Mouse (Mus musculus) G1E (cell line): ENCODE data around the gene Scaf4.

ENCODE experiments used
- CTCF ChIP-seq: IDR thresholded peaks from 2 replicates; pipeline ENCODE4 v1.5.1; 2012; ENCODE audit warnings: low read depth, low read length, inconsistent platforms, mixed read lengths
- GATA2 ChIP-seq: IDR thresholded peaks from 2 replicates; pipeline ENCODE4 v1.6.1; 2012; ENCODE audit warnings: low read depth, low read length, inconsistent platforms, borderline replicate concordance

DNA sequence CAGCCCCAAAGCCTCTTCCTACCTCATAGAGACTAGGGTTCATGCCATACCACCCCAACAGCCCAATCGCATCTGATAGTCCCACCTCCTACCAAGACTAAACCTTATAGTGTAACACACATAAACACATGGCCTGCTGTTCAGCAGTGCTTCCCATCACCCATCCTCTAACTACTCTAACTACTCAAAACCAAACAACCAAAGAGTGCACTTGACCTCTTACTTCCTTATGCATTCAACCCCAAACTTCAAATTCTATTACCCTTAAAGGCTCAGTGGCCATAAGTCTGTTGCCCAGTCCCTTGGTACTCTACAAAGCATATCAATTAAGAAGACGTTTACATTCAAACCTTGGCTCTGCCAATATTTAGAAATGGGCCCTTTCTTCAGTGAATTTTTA, 3.8 kb downstream of the Scaf4 start:
- TF ChIP-seq GATA2: no peak
- no peak for TF ChIP-seq CTCF
